Mouse (Mus musculus) cortical plate, adult 2 months (tissue): ENCODE results near the gene Sdhd. TPM values are rescaled to one million over a fixed set of nuclear protein-coding genes. Genes with fewer than 3 reads are reported as not detected.

ENCODE experiments used
- H3K27ac ChIP-seq: fragments of 200-500 bp; 2 replicates; pipeline ENCODE4 v1.5.1; 2012; ENCODE audit warnings: low read length, control low read depth, inconsistent platforms; ENCODE audit not compliant: insufficient read depth
- H3K4me1 ChIP-seq: fragments of 200-500 bp; 2 replicates; pipeline ENCODE4 v1.6.1; 2011; ENCODE audit warnings: low read length; ENCODE audit not compliant: control insufficient read depth, insufficient read depth
- H3K4me3 ChIP-seq: fragments of 200-500 bp; 2 replicates; pipeline ENCODE4 v1.5.1; 2011; ENCODE audit warnings: mild to moderate bottlenecking, low read length, control low read depth; ENCODE audit not compliant: insufficient read depth
- CTCF ChIP-seq: fragments of 200-500 bp; IDR thresholded peaks from 2 replicates; pipeline ENCODE4 v1.5.1; 2011; ENCODE audit warnings: mild to moderate bottlenecking, control low read depth, low read length; ENCODE audit not compliant: insufficient read depth; ENCODE audit errors: extremely low read depth
- POLR2A ChIP-seq: fragments of 200-500 bp; IDR thresholded peaks from 2 replicates; pipeline ENCODE4 v1.6.1; 2011; ENCODE audit warnings: mild to moderate bottlenecking, low read length, control low read depth; ENCODE audit not compliant: insufficient read depth; ENCODE audit errors: extremely low read depth
- polyA plus RNA-seq: library from polyadenylated mRNA; depleted of rRNA; stranded (reverse); fragments of >200 nt; gene quantifications from 2 replicates; pipeline ENCODE4 v1.2.3, GENCODE M21; 2012

Gene Sdhd
- polyA plus RNA-seq, 1 experiment: 145 TPM

DNA sequence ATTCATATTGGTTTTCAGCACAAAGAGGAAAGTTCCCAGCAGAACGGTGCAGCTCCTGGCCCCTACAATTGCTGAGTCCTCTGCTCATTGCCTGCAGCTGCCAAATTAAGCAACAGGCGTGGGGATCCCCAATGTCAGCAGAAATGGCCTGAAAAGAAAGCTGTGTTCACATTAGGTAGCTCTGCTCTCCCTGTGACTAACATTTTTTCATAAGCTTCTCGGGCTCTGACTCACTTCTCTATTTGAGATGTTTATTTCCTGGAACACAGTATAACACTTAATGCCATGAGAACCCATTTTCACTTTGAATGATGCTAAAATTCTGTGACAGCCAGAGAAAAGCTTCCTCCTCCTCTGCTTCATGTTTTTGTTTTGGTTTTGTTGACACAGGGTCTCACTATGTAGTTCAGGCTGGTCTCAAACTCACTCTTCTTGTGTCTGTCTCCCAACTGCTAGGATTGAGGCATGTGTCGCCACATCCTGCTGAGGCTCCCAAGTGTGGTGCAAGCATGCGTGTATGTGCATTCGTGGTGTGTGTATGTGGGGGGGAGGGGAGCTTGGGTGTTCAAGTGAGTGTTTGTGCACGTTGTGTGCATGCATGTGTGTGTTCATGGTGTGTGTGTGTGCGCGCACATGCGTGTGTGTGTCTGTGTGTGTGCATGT lies 12.6 kb downstream of the Sdhd start:
- TF ChIP-seq POLR2A (no peak), CTCF (no peak)
- Histone ChIP-seq H3K4me3 (no peak overlapping the region), H3K4me1 (no peaks in the 10 kb centered on the region), H3K27ac (no peak overlapping the region)

- H3K4me3 ChIP-seq: no peak overlapping the region
- no peaks in the 10 kb centered on the region for H3K4me1 ChIP-seq
- no peak overlapping the region for H3K27ac ChIP-seq
- TF ChIP-seq CTCF (no peak), POLR2A (no peak)
These were observed 16.7 kb downstream of the Sdhd start for GRCm38 (mm10) chr9:50586955-50587354.

GRCm38 (mm10) chr9:50585145-50585818 lies 18.3 kb downstream of the Sdhd start:
- TF ChIP-seq POLR2A (no peak), CTCF (no peak)
- no peaks in the 10 kb centered on the region for H3K4me1 ChIP-seq
- H3K4me3 ChIP-seq: no peak overlapping the region
- no peak overlapping the region for H3K27ac ChIP-seq

DNA sequence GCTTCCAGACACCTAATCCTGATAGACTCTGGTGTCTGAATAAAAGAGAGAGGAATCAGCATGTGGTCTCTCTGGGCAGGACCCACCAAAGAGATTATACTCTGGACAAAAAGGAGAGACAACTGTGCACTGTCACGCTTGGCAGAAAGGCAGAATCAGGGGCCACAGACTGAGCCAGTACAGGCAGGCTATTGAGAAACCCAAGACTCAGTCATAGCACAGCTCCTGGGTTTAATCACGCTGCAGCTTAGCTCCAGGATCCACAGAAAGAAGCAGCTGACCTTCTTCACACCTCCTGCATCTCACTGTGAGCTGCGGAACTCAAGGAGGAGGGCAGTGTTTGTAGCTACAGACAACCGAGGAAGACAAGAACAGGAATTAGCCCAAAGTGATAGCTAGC lies 23.2 kb downstream of the Sdhd start:
- H3K4me1 ChIP-seq: no peaks in the 10 kb centered on the region
- H3K4me3 ChIP-seq: no peak overlapping the region
- H3K27ac ChIP-seq: no peak overlapping the region
- TF ChIP-seq POLR2A (no peak), CTCF (no peak)

DNA sequence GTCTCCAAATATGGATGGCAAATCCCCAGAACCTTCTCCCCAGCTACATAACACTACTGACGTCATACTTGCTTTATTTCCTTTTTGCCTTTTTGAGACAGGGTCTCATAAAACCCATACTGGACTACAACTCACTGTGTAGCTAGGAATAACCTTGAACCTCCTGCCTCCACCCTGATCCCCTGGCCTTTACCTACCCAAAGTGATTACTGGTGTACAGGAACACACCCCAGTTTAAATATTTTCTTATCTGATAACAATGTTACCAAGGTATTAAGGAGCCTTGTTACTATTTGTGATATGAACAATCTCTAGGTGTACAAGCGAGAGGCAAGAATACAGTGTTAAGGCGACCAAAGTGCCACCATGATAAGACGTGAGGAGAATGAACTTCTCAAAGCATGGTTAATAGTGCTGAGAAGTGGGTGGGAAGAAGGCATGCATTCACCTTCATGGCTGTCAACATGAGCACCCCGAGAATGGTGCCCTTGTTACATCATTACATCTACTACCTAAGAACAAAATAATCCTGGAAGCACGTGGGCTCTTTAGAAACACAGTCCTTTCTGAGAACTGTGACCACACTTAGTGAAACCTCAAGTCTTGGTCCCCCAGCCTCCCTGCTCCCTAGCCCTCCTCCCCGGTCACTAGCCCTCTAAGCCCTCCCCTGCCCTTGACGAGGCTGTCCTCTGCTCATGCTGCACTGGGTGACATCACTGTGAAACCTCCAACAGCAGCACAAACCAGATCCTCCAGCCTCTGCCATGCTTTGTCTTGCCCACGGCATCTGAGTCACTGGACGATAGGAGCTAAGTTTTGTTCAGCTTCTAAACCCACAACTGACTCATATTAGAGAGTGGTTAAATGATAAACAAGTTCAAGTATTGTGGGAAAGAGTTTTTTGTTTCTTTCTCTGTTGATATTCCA lies 33.8 kb downstream of the Sdhd start:
- TF ChIP-seq CTCF (no peak), POLR2A (no peak)
- Histone ChIP-seq H3K4me3 (no peak overlapping the region), H3K4me1 (no peaks in the 10 kb centered on the region), H3K27ac (no peak overlapping the region)

DNA sequence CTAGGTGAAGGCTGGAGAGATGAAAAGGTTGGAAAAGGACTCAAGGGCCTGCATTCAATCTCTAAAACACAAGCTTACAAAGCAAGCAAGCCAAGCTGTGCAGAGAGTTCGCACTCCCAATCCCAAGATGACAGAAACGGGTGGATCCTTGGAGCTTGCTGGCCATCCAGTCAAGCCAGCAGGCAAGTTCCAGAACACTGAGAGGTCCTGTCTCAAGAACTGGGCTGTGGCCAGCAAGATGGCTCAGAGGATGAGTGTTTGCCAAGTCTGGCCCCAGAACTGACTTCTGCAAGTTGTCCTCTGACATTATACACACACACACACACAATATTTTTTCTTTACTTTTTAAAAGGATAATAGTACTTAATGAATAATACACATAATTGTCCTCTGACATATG lies 35.7 kb downstream of the Sdhd start:
- no peak overlapping the region for H3K4me3 ChIP-seq
- no peak for TF ChIP-seq CTCF
- no peak for TF ChIP-seq POLR2A
- no peak overlapping the region for H3K27ac ChIP-seq
- no peaks in the 10 kb centered on the region for H3K4me1 ChIP-seq

- Histone ChIP-seq H3K4me1 (no peaks in the 10 kb centered on the region), H3K4me3 (no peak overlapping the region), H3K27ac (no peak overlapping the region)
- TF ChIP-seq CTCF: no peak
- TF ChIP-seq POLR2A: no peak
These were observed 36.2 kb downstream of the Sdhd start for GRCm38 (mm10) chr9:50567372-50567771.

DNA sequence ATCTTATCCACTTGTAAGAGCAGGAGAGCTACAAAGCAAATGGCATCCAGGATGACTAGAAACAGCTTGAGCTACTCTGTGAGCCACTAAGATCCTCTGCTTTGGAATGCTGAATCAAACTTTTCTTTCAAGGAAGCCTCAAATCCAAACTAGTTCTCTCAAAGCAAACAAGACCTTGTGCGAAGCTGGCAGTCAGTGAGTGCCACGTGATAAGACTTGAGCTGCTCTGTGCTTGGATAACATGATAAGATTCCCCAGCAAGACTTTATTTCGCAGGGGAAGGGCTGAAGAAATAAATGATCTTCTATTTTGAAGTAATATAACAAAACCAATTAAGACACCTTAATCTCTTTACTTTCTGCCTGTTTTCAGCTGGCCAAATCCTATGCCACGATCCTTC lies 37.7 kb downstream of the Sdhd start:
- H3K27ac ChIP-seq: no peak overlapping the region
- no peaks in the 10 kb centered on the region for H3K4me1 ChIP-seq
- no peak overlapping the region for H3K4me3 ChIP-seq
- TF ChIP-seq CTCF (no peak), POLR2A (no peak)

- no peaks in the 10 kb centered on the region for H3K4me1 ChIP-seq
- TF ChIP-seq POLR2A: no peak
- TF ChIP-seq CTCF: no peak
- no peak overlapping the region; the same call in 1 of the 2 replicates for H3K27ac ChIP-seq
- no peak overlapping the region for H3K4me3 ChIP-seq
These were observed 38.4 kb downstream of the Sdhd start for GRCm38 (mm10) chr9:50565173-50565572.
